Mouse (Mus musculus) MEL (cell line): ENCODE results near the gene Cr1l.

Experiments used
- CHD2 ChIP-seq: IDR thresholded peaks from 2 replicates; pipeline ENCODE4 v1.6.1; 2011; ENCODE audit warnings: low read length, improper control_type of control experiment
- CTCF ChIP-seq, 3 experiments: IDR thresholded peaks in 2 of 3; conservative IDR thresholded peaks in 1 of 3; 2 replicates each; pipeline ENCODE4 v1.5.1; 2011 to 2012; ENCODE audit warnings: low read length in 3 of 3, low read depth in 2 of 3, mild to moderate bottlenecking in 2 of 3, improper control_type of control experiment in 1 of 3, inconsistent platforms in 1 of 3, mixed read lengths in 1 of 3, moderate library complexity in 1 of 3; ENCODE audit not compliant: control insufficient read depth in 1 of 3, insufficient read depth in 1 of 3, poor library complexity in 1 of 3, severe bottlenecking in 1 of 3
- ELF1 ChIP-seq: IDR thresholded peaks from 2 replicates; pipeline ENCODE4 v1.6.1; 2014; ENCODE audit warnings: low read depth, mild to moderate bottlenecking, inconsistent platforms, low read length, improper control_type of control experiment, moderate library complexity
- GATA1 ChIP-seq: IDR thresholded peaks from 2 replicates; pipeline ENCODE4 v1.6.1; 2011; ENCODE audit warnings: low read depth, low read length, improper control_type of control experiment
- POLR2A ChIP-seq, 2 experiments: IDR thresholded peaks; 2 replicates each; pipeline ENCODE4 v1.6.1; 2011 to 2012; ENCODE audit warnings: low read length in 2 of 2, mild to moderate bottlenecking in 2 of 2, control low read depth in 1 of 2, improper control_type of control experiment in 1 of 2, low read depth in 1 of 2, moderate library complexity in 1 of 2; ENCODE audit not compliant: control insufficient read depth in 1 of 2, insufficient read depth in 1 of 2, poor library complexity in 1 of 2
- SIN3A ChIP-seq: IDR thresholded peaks from 2 replicates; pipeline ENCODE4 v1.6.1; 2012; ENCODE audit warnings: low read length, improper control_type of control experiment, inconsistent platforms
- SMC3 ChIP-seq: IDR thresholded peaks from 2 replicates; pipeline ENCODE4 v1.6.1; 2011; ENCODE audit warnings: low read depth, low read length, improper control_type of control experiment
- USF2 ChIP-seq, 2 experiments: IDR thresholded peaks; 2 replicates each; pipeline ENCODE4 v1.6.1; 2011 to 2012; ENCODE audit warnings: improper control_type of control experiment in 2 of 2, low read length in 2 of 2, borderline replicate concordance in 1 of 2, inconsistent platforms in 1 of 2, low read depth in 1 of 2, mild to moderate bottlenecking in 1 of 2; ENCODE audit not compliant: insufficient read depth in 1 of 2
- ZNF384 ChIP-seq: IDR thresholded peaks from 2 replicates; pipeline ENCODE4 v1.6.1; 2012; ENCODE audit warnings: low read depth, mild to moderate bottlenecking, inconsistent platforms, low read length, improper control_type of control experiment

DNA sequence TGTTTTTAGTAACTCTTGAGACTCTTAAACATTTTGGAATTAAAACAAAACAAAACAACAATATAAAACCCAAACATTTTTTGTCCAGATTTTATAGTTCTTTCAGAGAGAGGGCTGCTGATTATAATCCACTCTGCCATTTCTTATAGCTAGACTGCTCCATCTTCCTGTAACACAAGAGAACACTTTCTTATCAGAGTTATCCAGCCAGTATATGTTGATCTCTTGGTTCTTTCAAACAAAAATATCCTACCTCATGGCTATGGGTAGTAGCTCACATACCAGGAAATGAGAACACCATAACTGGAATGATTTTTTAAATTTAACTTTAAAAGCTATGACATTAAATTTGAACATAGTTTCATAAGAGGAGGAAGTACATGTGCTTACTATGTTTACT, 49.2 kb downstream of the Cr1l start:
- TF ChIP-seq CTCF (IDR thresholded peaks at IDR 0.05 in 2 of 3, conservative IDR thresholded peaks at IDR 0.05 in 1 of 3; ENCODE audit: control insufficient read depth in 1 of 3, insufficient read depth in 1 of 3, low read depth in 2 of 3, low read length in 3 of 3, poor library complexity in 1 of 3, severe bottlenecking in 1 of 3) (no peak), POLR2A (IDR thresholded peaks at IDR 0.05; ENCODE audit: control insufficient read depth in 1 of 2, insufficient read depth in 1 of 2, low read depth in 1 of 2, low read length in 2 of 2, poor library complexity in 1 of 2) (no peak), ELF1 (no peak), GATA1 (no peak), SIN3A (no peak), CHD2 (no peak), USF2 (IDR thresholded peaks at IDR 0.05; ENCODE audit: borderline replicate concordance in 1 of 2, insufficient read depth in 1 of 2, low read depth in 1 of 2, low read length in 2 of 2) (no peak), ZNF384 (no peak), SMC3 (no peak)
